Mouse (Mus musculus) ES-Bruce4 (cell line): ENCODE data around the gene Ccdc155. TPM values are rescaled to one million over a fixed set of nuclear protein-coding genes. Genes with fewer than 3 reads are reported as not detected.

Experiments
- H3K27ac ChIP-seq: 2 replicates; pipeline ENCODE4 v1.5.1; 2012; ENCODE audit warnings: low read length, inconsistent platforms; ENCODE audit not compliant: insufficient read depth
- H3K27me3 ChIP-seq: 2 replicates; pipeline ENCODE4 v1.6.1; 2012; ENCODE audit warnings: mild to moderate bottlenecking, low read length, inconsistent platforms; ENCODE audit not compliant: control insufficient read depth, poor library complexity, insufficient read depth, severe bottlenecking
- H3K36me3 ChIP-seq: 2 replicates; pipeline ENCODE4 v1.6.1; 2012; ENCODE audit warnings: inconsistent platforms, mild to moderate bottlenecking, low read length, moderate library complexity; ENCODE audit not compliant: control insufficient read depth, poor library complexity, insufficient read depth, severe bottlenecking
- H3K4me1 ChIP-seq: one replicate; pipeline ENCODE4 v1.8.1; 2011; ENCODE audit warnings: low read length; ENCODE audit not compliant: control insufficient read depth, insufficient read depth
- H3K4me3 ChIP-seq: 2 replicates; pipeline ENCODE4 v1.5.1; 2011; ENCODE audit warnings: low read depth, mild to moderate bottlenecking, low read length
- H3K9ac ChIP-seq: 2 replicates; pipeline ENCODE4 v1.6.1; 2012; ENCODE audit warnings: low read depth, mild to moderate bottlenecking, inconsistent platforms; ENCODE audit not compliant: poor library complexity, severe bottlenecking
- H3K9me3 ChIP-seq: replicated peaks from 2 replicates; pipeline ENCODE4 v1.6.1; 2012; ENCODE audit warnings: mild to moderate bottlenecking, low read length, inconsistent platforms; ENCODE audit not compliant: control insufficient read depth, poor library complexity, insufficient read depth, severe bottlenecking
- CTCF ChIP-seq: IDR thresholded peaks from one replicate; pipeline ENCODE4 v1.8.1; 2011; ENCODE audit warnings: low read depth, low read length
- EP300 ChIP-seq: IDR thresholded peaks from 2 replicates; pipeline ENCODE4 v1.6.1; 2011; ENCODE audit warnings: low read depth, low read length; ENCODE audit not compliant: insufficient read depth
- POLR2A ChIP-seq: IDR thresholded peaks from one replicate; pipeline ENCODE4 v1.8.1; 2011; ENCODE audit warnings: low read length; ENCODE audit not compliant: insufficient read depth
- polyA plus RNA-seq: library from polyadenylated mRNA; stranded (reverse); fragments of >200 nt; gene quantifications from 2 replicates; pipeline ENCODE4 v1.2.4, GENCODE M21; 2011; ENCODE audit warnings: low read depth; ENCODE audit not compliant: missing spikeins, insufficient read depth, insufficient read length

Ccdc155 gene
- polyA plus RNA-seq, 1 experiment, result 2.2 TPM

DNA sequence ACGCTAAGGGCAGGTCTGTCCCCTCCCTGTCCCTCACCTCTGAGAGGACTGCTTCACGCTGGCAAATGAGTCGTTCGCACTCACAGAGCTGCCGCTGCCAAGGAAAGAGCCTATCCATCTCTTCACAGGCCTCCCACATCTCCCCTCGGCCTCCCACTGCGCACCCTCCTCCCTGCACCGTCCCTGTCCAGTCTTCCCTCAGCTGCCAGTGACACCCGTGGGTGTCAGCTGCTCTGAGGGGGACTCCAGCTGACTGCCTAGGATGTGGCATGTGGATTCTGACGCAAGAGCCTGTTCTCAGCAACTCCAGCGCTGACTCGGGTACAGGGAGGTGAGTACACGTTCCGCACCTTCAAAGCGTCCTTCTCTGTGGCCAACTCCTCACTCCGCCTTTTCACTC, 15.1 kb downstream of the Ccdc155 start:
- Histone ChIP-seq H3K4me1 (no peaks in the 10 kb centered on the region), H3K27ac (no peak overlapping the region), H3K36me3 (no peaks in the 10 kb centered on the region), H3K4me3 (peak overlapping the region; percentile 14), H3K9ac (no peak overlapping the region), H3K27me3 (no peaks in the 10 kb centered on the region), H3K9me3 (no peaks in the 10 kb centered on the region)
- TF ChIP-seq CTCF (no peak), POLR2A (no peak), EP300 (no peak)

DNA sequence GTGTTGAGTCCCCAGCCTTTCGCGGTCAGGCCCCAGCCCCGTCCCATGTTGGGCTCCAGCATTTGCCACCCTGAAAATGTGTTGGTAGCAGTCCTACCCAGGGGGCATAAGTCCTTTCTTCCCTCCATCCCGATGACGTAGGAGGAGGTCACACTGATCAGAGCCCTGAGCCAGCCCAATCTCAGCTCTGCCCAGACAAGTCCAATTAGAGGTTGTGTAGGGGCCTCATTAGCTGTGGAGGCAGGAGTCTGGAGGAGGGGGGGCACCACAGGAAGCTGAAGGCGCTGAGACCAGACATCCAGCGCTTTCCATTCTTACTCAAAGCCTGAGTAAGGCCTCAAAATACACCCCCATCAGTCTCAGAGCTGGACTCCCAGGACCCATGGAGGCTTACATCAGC, 18.8 kb downstream of the Ccdc155 start:
- H3K9me3 ChIP-seq, result no peaks in the 10 kb centered on the region
- H3K27me3 ChIP-seq, result no peaks in the 10 kb centered on the region
- TF ChIP-seq CTCF (no peak), POLR2A (no peak)
- H3K27ac ChIP-seq, result no peak overlapping the region
- H3K4me1 ChIP-seq, result no peaks in the 10 kb centered on the region
- H3K9ac ChIP-seq, result no peak overlapping the region
- no peak overlapping the region for H3K4me3 ChIP-seq
- H3K36me3 ChIP-seq, result no peaks in the 10 kb centered on the region

DNA sequence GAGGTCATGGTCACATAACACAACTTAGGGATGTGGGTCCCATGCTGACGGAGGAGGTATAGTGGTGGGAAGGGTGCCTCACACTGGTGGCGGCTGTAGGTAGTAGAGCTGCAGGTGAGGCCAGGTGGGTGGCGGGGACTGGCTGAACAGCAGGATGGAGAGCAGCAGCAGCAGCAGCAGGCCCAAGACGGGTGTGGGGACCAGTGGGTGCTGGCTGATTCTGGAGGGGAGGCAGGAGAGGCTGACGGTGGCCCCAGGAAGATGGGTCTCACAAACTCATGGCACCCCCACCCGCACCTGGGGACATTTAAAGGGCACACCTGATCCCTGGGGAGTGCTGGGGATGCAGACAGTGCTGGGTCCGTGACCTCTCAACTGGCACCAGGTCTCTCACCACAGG, 21.0 kb downstream of the Ccdc155 start:
- Histone ChIP-seq H3K4me3 (no peak overlapping the region), H3K27ac (no peak overlapping the region), H3K27me3 (no peaks in the 10 kb centered on the region), H3K9me3 (no peaks in the 10 kb centered on the region), H3K9ac (no peak overlapping the region), H3K4me1 (no peaks in the 10 kb centered on the region), H3K36me3 (no peaks in the 10 kb centered on the region)
- TF ChIP-seq POLR2A (no peak), EP300 (no peak), CTCF (no peak)

DNA sequence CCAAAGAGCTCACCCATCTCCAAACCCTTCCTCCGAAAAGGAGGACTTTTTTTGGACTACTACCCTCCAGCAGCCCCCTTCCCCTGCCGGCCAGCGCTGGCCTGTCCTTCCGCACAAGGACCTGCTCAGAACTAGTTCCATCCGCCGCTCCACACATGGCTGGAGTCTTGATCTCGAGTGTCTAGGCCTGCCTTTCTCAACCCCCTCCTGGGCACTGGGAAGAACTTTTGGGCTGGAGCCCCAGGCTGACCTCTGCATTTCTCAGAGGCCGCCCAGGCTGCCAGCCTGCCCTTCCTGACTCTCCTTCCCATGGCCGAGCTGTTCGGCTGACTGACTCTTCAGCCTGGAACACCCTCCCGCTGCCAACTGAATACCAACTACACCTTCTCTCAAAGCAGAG, 22.1 kb downstream of the Ccdc155 start:
- TF ChIP-seq CTCF (no peak), POLR2A (no peak), EP300 (no peak)
- Histone ChIP-seq H3K9ac (peak overlapping the region; percentile 58), H3K27me3 (no peaks in the 10 kb centered on the region; the same call in 1 of the 2 replicates), H3K4me1 (no peaks in the 10 kb centered on the region), H3K36me3 (no peaks in the 10 kb centered on the region), H3K9me3 (no peaks in the 10 kb centered on the region), H3K4me3 (peak overlapping the region; percentile 57), H3K27ac (no peak overlapping the region)

DNA sequence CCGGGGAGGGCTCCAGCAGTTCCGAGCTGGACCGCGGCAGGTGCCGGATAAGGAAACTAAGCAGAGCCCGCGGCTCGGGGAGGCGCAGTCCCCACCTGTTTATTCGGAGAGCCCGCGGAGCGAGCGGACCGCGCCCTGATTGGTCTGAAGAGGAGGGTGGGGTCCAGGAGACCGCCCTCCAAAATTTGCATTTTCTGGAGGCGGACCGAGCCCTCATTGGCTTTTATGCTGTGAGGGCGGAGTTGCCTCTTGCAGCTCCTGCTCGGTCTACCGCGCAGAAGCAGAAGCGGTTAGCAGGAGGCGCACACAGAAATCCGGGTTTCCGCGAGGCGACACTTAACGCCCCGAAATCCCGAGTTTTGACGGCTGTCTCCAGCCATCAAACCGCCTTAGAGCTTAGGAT, 22.5 kb downstream of the Ccdc155 start:
- Histone ChIP-seq H3K36me3 (no peaks in the 10 kb centered on the region), H3K4me3 (peak overlapping the region; percentile 71), H3K4me1 (no peaks in the 10 kb centered on the region), H3K9ac (peak overlapping the region; percentile 58), H3K9me3 (no peaks in the 10 kb centered on the region), H3K27ac (no peak overlapping the region), H3K27me3 (peaks cover 2% of the 10 kb centered on the region)
- no peak for TF ChIP-seq EP300
- TF ChIP-seq POLR2A, result peak; percentile 81
- TF ChIP-seq CTCF, result no peak

DNA sequence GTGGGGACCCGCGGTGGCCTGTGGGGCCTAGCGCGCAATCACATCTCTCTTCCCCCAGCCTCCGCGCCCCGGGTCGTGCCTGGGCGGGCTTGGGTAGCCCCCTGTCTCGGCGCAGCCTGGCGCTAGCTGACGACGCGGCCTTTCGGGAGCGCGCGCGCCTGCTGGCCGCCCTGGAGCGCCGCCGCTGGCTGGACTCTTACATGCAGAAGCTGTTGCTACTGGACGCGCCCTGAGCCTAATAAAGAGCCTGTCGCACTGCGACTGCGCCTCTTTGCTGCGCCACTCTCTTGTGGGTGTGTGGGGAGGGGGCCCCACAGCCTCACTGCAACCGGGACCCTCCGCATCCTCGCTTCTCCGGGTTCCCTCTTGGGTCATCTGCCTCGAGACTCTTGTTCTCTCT, 23.2 kb downstream of the Ccdc155 start:
- TF ChIP-seq CTCF, result peak; percentile 31
- no peak for TF ChIP-seq POLR2A
- 0 out of 2 replicates have a peak, but pooled peaks have one; percentile 7 for TF ChIP-seq EP300
- H3K27me3 ChIP-seq, result peaks cover 2% of the 10 kb centered on the region
- no peaks in the 10 kb centered on the region for H3K9me3 ChIP-seq
- peak overlapping the region; percentile 41 for H3K9ac ChIP-seq
- no peaks in the 10 kb centered on the region for H3K36me3 ChIP-seq
- H3K4me1 ChIP-seq, result no peaks in the 10 kb centered on the region
- no peak overlapping the region for H3K27ac ChIP-seq
- H3K4me3 ChIP-seq, result peak overlapping the region; percentile 71
